24 mouse cellular contexts compared by ENCODE assay signal in genomic region chr9:121663467-121663866, GRCm38 (mm10).
"Had no signal": no experiment of that assay in that cellular context is flagged by ENCODE, and none has a peak within 500 bp of the region (broad histone marks: within the 10 kb centered on the region; RNA-seq: fewer than 3 reads in every experiment).

No protein-coding gene starts in this region.

- H3K27ac ChIP-seq: intestine, embryonic 15.5 days; kidney, embryonic 15.5 days; limb, embryonic 10.5 days; limb, embryonic 13.5 days; liver, embryonic 12.5 days; liver, embryonic 15.5 days; lung, embryonic 15.5 days; midbrain, embryonic 10.5 days; neural tube, embryonic 12.5 days; neural tube, embryonic 15.5 days had no signal

- DNase-seq: kidney, adult 11 months; kidney, adult 8-10 months; kidney, postnatal 10 days; kidney, postnatal 36 days; layer of hippocampus, postnatal 36 days; liver; lung, adult 18-20 months; lung, postnatal 10 days; lung, postnatal 36 days; midbrain, embryonic 14.5 days; spleen, adult 18-20 months; thymus, adult 18-20 months; thymus, postnatal 36 days had no signal

- ATAC-seq: intestine, embryonic 15.5 days; liver, embryonic 12.5 days had no signal

- H3K4me3 ChIP-seq: intestine, embryonic 15.5 days; kidney, embryonic 15.5 days; limb, embryonic 10.5 days; limb, embryonic 13.5 days; liver, embryonic 12.5 days; liver, embryonic 15.5 days; lung, embryonic 15.5 days; megakaryocyte, embryonic 14.5 days; midbrain, embryonic 10.5 days; neural tube, embryonic 12.5 days; neural tube, embryonic 15.5 days had no signal
